Mouse (Mus musculus): Measurements from ENCODE around the gene Catsperd. TPM values are rescaled to one million over a fixed set of nuclear protein-coding genes. Genes with fewer than 3 reads are reported as not detected.

Catsperd gene
- total RNA-seq, 2 experiments from 2014 or later: not detected

GRCm38 (mm10) chr17:56700451-56700850 lies 72.5 kb downstream of the Catsperd start:
- DNase-seq: no peak
- intact Hi-C loops (cut with DNase I): no loop called here

GRCm38 (mm10) chr17:56703038-56703437 lies 75.1 kb downstream of the Catsperd start:
- intact Hi-C loops (cut with DNase I): no loop called here
- DNase-seq: no peak

- DNase-seq: no peak
- intact Hi-C loops (cut with DNase I): no loop called here
Measured at GRCm38 (mm10) chr17:56706515-56706914, 78.6 kb downstream of the Catsperd start.

- no peak for DNase-seq
- intact Hi-C loops (cut with DNase I): no loop called here
Measured at GRCm38 (mm10) chr17:56708692-56709091, 80.7 kb downstream of the Catsperd start.

GRCm38 (mm10) chr17:56709708-56710107 lies 81.8 kb downstream of the Catsperd start:
- intact Hi-C loops (cut with DNase I): no loop called here

More at GRCm38 (mm10) chr17:56709708-56710107, 81.8 kb downstream of the Catsperd start:
- DNase-seq: no peak

Other genes with a start within 250 kb of the Catsperd start
- 10 to 100 TPM; 60.3 to 64.8 TPM for gene Ptprs, start 151.7 kb upstream of the Catsperd start, total RNA-seq (2021)
- gene Znrf4, start 115.7 kb upstream of the Catsperd start, total RNA-seq (2021): not detected
- under 1 TPM; 0.43 to 0.51 TPM for gene Gm20219, start 73.8 kb upstream of the Catsperd start, total RNA-seq (2021)
- gene Safb2, start 43.6 kb upstream of the Catsperd start, total RNA-seq (2021): 10 to 100 TPM; 62.2 to 65.6 TPM
- 10 to 100 TPM; 78.1 to 88.8 TPM for gene Safb, start 43.3 kb upstream of the Catsperd start, total RNA-seq (2021)
- 100 to 1,000 TPM; 347 to 349 TPM for gene 2410015M20Rik, start 18.4 kb upstream of the Catsperd start, total RNA-seq (2021)
- gene Rpl36, start 14.7 kb upstream of the Catsperd start, total RNA-seq (2021): 100 to 1,000 TPM; 717 to 746 TPM
- gene Lonp1, start 1.3 kb upstream of the Catsperd start, total RNA-seq (2021): 100 to 1,000 TPM in 1 of 2 experiments, 10 to 100 TPM in 1; 97.3 to 104 TPM
- 10 to 100 TPM; 41.8 to 44.7 TPM for gene Ranbp3, start 45.2 kb downstream of the Catsperd start, total RNA-seq (2021)
- 100 to 1,000 TPM; 796 to 811 TPM for gene Ndufa11, start 89.6 kb downstream of the Catsperd start, total RNA-seq (2021)
- 1 to 10 TPM; 5.3 to 7.6 TPM for gene Vmac, start 89.9 kb downstream of the Catsperd start, total RNA-seq (2021)
- gene Nrtn, start 129.4 kb downstream of the Catsperd start, total RNA-seq (2021): 10 to 100 TPM; 19.7 to 20.0 TPM
- gene Dus3l, start 136.6 kb downstream of the Catsperd start, total RNA-seq (2021): 10 to 100 TPM; 19.6 to 21.6 TPM
- gene Prr22, start 142.1 kb downstream of the Catsperd start, total RNA-seq (2021): under 1 TPM; 0.48 to 0.49 TPM
- gene Rfx2, start 202.9 kb downstream of the Catsperd start, total RNA-seq (2021): 1 to 10 TPM; 4.3 to 6.0 TPM
- not detected for gene Acsbg2, start 246.3 kb downstream of the Catsperd start, total RNA-seq (2021)
- gene 1700061G19Rik, start 247.3 kb downstream of the Catsperd start, total RNA-seq (2021): not detected